Mouse (Mus musculus) MEL (cell line): Measurements from ENCODE around the gene Zfp740.

Source experiments
- CHD2 ChIP-seq: IDR thresholded peaks from 2 replicates; pipeline ENCODE4 v1.6.1; 2011; ENCODE audit warnings: low read length, improper control_type of control experiment
- CTCF ChIP-seq, 3 experiments: IDR thresholded peaks in 2 of 3; conservative IDR thresholded peaks in 1 of 3; 2 replicates each; pipeline ENCODE4 v1.5.1; 2011 to 2012; ENCODE audit warnings: low read length in 3 of 3, low read depth in 2 of 3, mild to moderate bottlenecking in 2 of 3, improper control_type of control experiment in 1 of 3, inconsistent platforms in 1 of 3, mixed read lengths in 1 of 3, moderate library complexity in 1 of 3; ENCODE audit not compliant: control insufficient read depth in 1 of 3, insufficient read depth in 1 of 3, poor library complexity in 1 of 3, severe bottlenecking in 1 of 3
- GABPA ChIP-seq: IDR thresholded peaks from 2 replicates; pipeline ENCODE4 v1.6.1; 2012; ENCODE audit warnings: low read depth, mild to moderate bottlenecking, inconsistent platforms, low read length, improper control_type of control experiment, moderate library complexity
- ZNF384 ChIP-seq: IDR thresholded peaks from 2 replicates; pipeline ENCODE4 v1.6.1; 2012; ENCODE audit warnings: low read depth, mild to moderate bottlenecking, inconsistent platforms, low read length, improper control_type of control experiment

GRCm38 (mm10) chr15:102224186-102224991, 21.3 kb downstream of the Zfp740 start:
- TF ChIP-seq CTCF (IDR thresholded peaks at IDR 0.05 in 2 of 3, conservative IDR thresholded peaks at IDR 0.05 in 1 of 3; ENCODE audit: control insufficient read depth in 1 of 3, insufficient read depth in 1 of 3, low read depth in 2 of 3, low read length in 3 of 3, poor library complexity in 1 of 3, severe bottlenecking in 1 of 3) (peak in 2 of 3 experiments; percentile 58 to 76; a peak in 5 of 6 replicates), ZNF384 (no peak), GABPA (no peak), CHD2 (no peak)
